Mouse (Mus musculus) ES-E14 (cell line): ENCODE measurements around the gene Olfr523.

Source experiments
- CHD2 ChIP-seq: IDR thresholded peaks from 2 replicates; pipeline ENCODE4 v1.6.1; 2014; ENCODE audit warnings: mild to moderate bottlenecking, low read depth, low read length, inconsistent platforms
- HCFC1 ChIP-seq: IDR thresholded peaks from 2 replicates; pipeline ENCODE4 v1.6.1; 2012; ENCODE audit warnings: low read length, inconsistent platforms, borderline replicate concordance; ENCODE audit not compliant: insufficient read depth
- MAFK ChIP-seq: IDR thresholded peaks from 2 replicates; pipeline ENCODE4 v1.6.1; 2014; ENCODE audit warnings: mild to moderate bottlenecking, low read depth, low read length, inconsistent platforms; ENCODE audit not compliant: insufficient read depth
- ZC3H11A ChIP-seq: IDR thresholded peaks from 2 replicates; pipeline ENCODE4 v1.6.1; 2012; ENCODE audit warnings: low read depth, mild to moderate bottlenecking, inconsistent platforms, low read length, borderline replicate concordance

DNA sequence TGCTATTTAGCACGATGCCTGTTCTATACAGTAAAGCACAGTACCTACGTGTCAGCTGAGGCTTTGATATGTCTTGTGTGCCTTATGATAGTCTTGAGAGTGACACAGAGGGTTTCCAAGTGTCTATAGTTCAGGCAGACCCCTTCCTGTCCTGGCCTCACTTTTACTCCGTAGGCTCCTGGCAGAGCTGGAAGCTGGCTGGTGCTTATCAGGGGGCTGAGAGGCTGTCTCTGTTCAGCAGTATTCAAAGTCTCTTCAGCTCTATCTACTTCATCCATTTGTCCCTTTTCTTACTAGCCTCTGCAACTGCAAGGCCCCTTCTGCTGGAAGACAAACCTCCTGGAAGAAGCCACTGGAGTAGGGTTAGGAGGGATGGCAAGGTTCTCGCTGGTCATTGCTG lies 28.1 kb downstream of the Olfr523 start:
- TF ChIP-seq ZC3H11A: no peak
- TF ChIP-seq MAFK: no peak
- no peak for TF ChIP-seq CHD2
- TF ChIP-seq HCFC1: no peak
